ENCODE assay signal across 13 mouse cellular contexts in the genomic region with DNA sequence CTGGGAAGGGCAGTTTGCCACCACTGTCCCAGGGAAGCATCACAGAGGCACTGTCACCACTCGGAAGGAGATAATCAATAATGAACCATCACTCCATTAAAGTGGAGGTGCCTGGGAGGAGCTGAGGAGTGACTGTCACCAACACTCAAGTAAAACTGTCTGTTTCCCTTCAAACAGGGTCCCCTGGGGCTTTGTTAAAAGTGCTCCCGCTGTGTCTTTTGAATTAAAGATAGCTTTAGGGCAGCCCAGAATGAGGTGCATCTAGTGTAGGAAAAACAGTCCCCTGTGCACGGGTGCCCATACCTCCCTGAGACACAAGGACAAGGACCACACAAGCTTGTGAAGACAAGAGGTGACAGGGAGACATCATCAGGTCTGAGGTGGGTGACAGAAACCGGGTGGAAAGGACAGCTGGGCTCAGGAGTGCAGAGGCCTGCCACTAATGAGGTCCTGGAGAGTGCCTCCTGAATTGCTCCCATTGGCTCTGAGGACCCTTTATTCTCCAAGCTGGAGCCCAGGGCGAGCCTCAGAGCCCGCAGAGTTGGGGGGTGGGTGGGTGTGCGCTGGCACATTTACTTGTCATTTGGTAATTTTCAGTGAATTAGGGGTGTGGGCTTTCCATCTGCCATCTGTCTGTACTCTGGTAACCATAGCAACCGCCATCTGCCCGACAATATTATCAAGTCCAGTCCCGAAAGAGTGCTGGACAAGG. TPM values are rescaled to one million over a fixed set of nuclear protein-coding genes. Genes with fewer than 3 reads are reported as not detected.
DNase-seq lines count a peak whose midpoint lies in the region; ATAC-seq and TF ChIP-seq lines count a peak whose summit lies in the region.
"Had no signal": no experiment of that assay in that cellular context is flagged by ENCODE, and none has a peak within 500 bp of the region (broad histone marks: within the 10 kb centered on the region; RNA-seq: fewer than 3 reads in every experiment).

No protein-coding gene starts in this region.

- peak overlapping the region; percentile 93 for H3K4me2 ChIP-seq in heart, embryonic 12.5 days
- H3K4me2 ChIP-seq in forebrain, embryonic 12.5 days: peak overlapping the region; percentile 74
- peak overlapping the region; percentile 62 for H3K4me2 ChIP-seq in neural tube, embryonic 13.5 days
- H3K4me2 ChIP-seq in lung, postnatal 0 days (replicated peaks; ENCODE audit: low read depth, low read length): no peak overlapping the region
- H3K4me2 ChIP-seq: limb, embryonic 12.5 days; lung, embryonic 15.5 days had no signal

- H3K4me3 ChIP-seq in heart, embryonic 12.5 days: no peak overlapping the region
- H3K4me3 ChIP-seq in forebrain, embryonic 12.5 days (replicated peaks): peak overlapping the region; percentile 76
- no peak overlapping the region for H3K4me3 ChIP-seq in limb, embryonic 10.5 days
- peak overlapping the region; percentile 67 for H3K4me3 ChIP-seq in neural tube, embryonic 13.5 days
- H3K4me3 ChIP-seq in lung, postnatal 0 days (ENCODE audit: low read depth, low read length): no peak overlapping the region
- H3K4me3 ChIP-seq: limb, embryonic 12.5 days; lung, embryonic 15.5 days had no signal

- no peak for ATAC-seq in heart, embryonic 12.5 days (ENCODE audit: insufficient number of reproducible peaks, low FRiP score)
- ATAC-seq in forebrain, embryonic 12.5 days (ENCODE audit: low FRiP score): peak; percentile 64
- 0 out of 2 replicates have a peak, but pooled peaks have one; percentile 30 for ATAC-seq in neural tube, embryonic 13.5 days (ENCODE audit: low read depth)
- ATAC-seq in lung, postnatal 0 days: no peak

- DNase-seq in heart, postnatal 25 days (ENCODE audit: low spot score): no peak
- peak; percentile 58 for DNase-seq in limb, embryonic 10.5 days (ENCODE audit: low spot score)
- no peak for DNase-seq in left cerebral cortex, postnatal 14 days (ENCODE audit: low spot score in 2 of 2)
- no peak for DNase-seq in lung, postnatal 0 days (ENCODE audit: low spot score)
- DNase-seq in frontal cortex, postnatal 10 days (ENCODE audit: low spot score in 2 of 2): no peak
- DNase-seq: adrenal gland, adult 8-10 months; kidney, postnatal 25 days had no signal

- H3K4me1 ChIP-seq in heart, embryonic 12.5 days (replicated peaks): peaks cover 65% of the 10 kb centered on the region
- peaks cover 83% of the 10 kb centered on the region for H3K4me1 ChIP-seq in forebrain, embryonic 12.5 days
- peaks cover 68% of the 10 kb centered on the region for H3K4me1 ChIP-seq in limb, embryonic 10.5 days
- H3K4me1 ChIP-seq in neural tube, embryonic 13.5 days (replicated peaks): peaks cover 93% of the 10 kb centered on the region
- H3K4me1 ChIP-seq in lung, postnatal 0 days (ENCODE audit: insufficient read depth, low read depth, low read length): no peaks in the 10 kb centered on the region

- intact Hi-C loops in heart, postnatal 25 days (cut with DNase I): no loop called here
- intact Hi-C loops in left cerebral cortex, postnatal 14 days (cut with DNase I): no loop called here

- no peak for TF ChIP-seq CTCF in lung, postnatal 0 days (IDR thresholded peaks at IDR 0.05)

- no peak overlapping the region for H3K9ac ChIP-seq in heart, embryonic 12.5 days
- peak overlapping the region; percentile 96 for H3K9ac ChIP-seq in forebrain, embryonic 12.5 days
- H3K9ac ChIP-seq in neural tube, embryonic 13.5 days: peak overlapping the region; percentile 91
- no peak overlapping the region for H3K9ac ChIP-seq in lung, postnatal 0 days (replicated peaks; ENCODE audit: low read depth)
- H3K9ac ChIP-seq: limb, embryonic 12.5 days; lung, embryonic 15.5 days had no signal

- H3K27me3 ChIP-seq in heart, embryonic 12.5 days (replicated peaks): peaks cover 68% of the 10 kb centered on the region
- peaks cover 43% of the 10 kb centered on the region for H3K27me3 ChIP-seq in forebrain, embryonic 12.5 days
- H3K27me3 ChIP-seq in limb, embryonic 10.5 days (ENCODE audit: low read depth, poor library complexity, severe bottlenecking): peaks cover 83% of the 10 kb centered on the region
- peaks cover 43% of the 10 kb centered on the region for H3K27me3 ChIP-seq in neural tube, embryonic 13.5 days
- peaks cover 50% of the 10 kb centered on the region for H3K27me3 ChIP-seq in lung, postnatal 0 days (replicated peaks; ENCODE audit: insufficient read depth, low read length)

- H3K27ac ChIP-seq in heart, embryonic 12.5 days (ENCODE audit: poor library complexity, severe bottlenecking): peak overlapping the region; percentile 30; the same call in 1 of the 2 replicates
- H3K27ac ChIP-seq in forebrain, embryonic 12.5 days: peak overlapping the region; percentile 98
- H3K27ac ChIP-seq in limb, embryonic 10.5 days: no peak overlapping the region
- peak overlapping the region; percentile 97 for H3K27ac ChIP-seq in neural tube, embryonic 13.5 days (replicated peaks)
- H3K27ac ChIP-seq in lung, postnatal 0 days (ENCODE audit: low read length): no peak overlapping the region
- H3K27ac ChIP-seq: limb, embryonic 12.5 days; lung, embryonic 15.5 days; stomach, postnatal 0 days had no signal

- H3K9me3 ChIP-seq in heart, embryonic 12.5 days (replicated peaks): no peaks in the 10 kb centered on the region
- H3K9me3 ChIP-seq in forebrain, embryonic 12.5 days: no peaks in the 10 kb centered on the region
- no peaks in the 10 kb centered on the region for H3K9me3 ChIP-seq in limb, embryonic 10.5 days (replicated peaks)
- H3K9me3 ChIP-seq in neural tube, embryonic 13.5 days: no peaks in the 10 kb centered on the region
- H3K9me3 ChIP-seq in lung, postnatal 0 days (ENCODE audit: low read length): no peaks in the 10 kb centered on the region
- H3K9me3 ChIP-seq: limb, embryonic 12.5 days; lung, embryonic 15.5 days had no signal

- 5% methylated on average over 10 of the region's 10 CpGs for WGBS in heart, embryonic 12.5 days
- 4% methylated on average over 10 of the region's 10 CpGs for WGBS in forebrain, embryonic 12.5 days
- WGBS in limb, embryonic 10.5 days: 4% methylated on average over 10 of the region's 10 CpGs
- 4% methylated on average over 10 of the region's 10 CpGs for WGBS in neural tube, embryonic 13.5 days
- 17% methylated on average over 10 of the region's 10 CpGs for WGBS in lung, postnatal 0 days

- TF ChIP-seq EP300 in lung, postnatal 0 days (IDR thresholded peaks at IDR 0.05): no peak

- no peaks in the 10 kb centered on the region for H3K36me3 ChIP-seq in heart, embryonic 12.5 days
- peaks cover 18% of the 10 kb centered on the region for H3K36me3 ChIP-seq in forebrain, embryonic 12.5 days (replicated peaks)
- no peaks in the 10 kb centered on the region for H3K36me3 ChIP-seq in limb, embryonic 10.5 days
- H3K36me3 ChIP-seq in neural tube, embryonic 13.5 days: 0 out of 2 replicates have a peak, but pooled peaks cover 5% of the 10 kb centered on the region
- no peaks in the 10 kb centered on the region for H3K36me3 ChIP-seq in lung, postnatal 0 days (ENCODE audit: insufficient read depth, low read length)
- H3K36me3 ChIP-seq: limb, embryonic 12.5 days; lung, embryonic 15.5 days had no signal

RNA-seq across cellular contexts. Expression of gene Igfbpl1, which starts 2.5 kb away (rescaled TPM):
- polyA plus RNA-seq in heart, embryonic 12.5 days (2016; fragmentation: Nextera tagmentation; extraction: Ambion mirVana): 6.1 and 7.0 TPM in 2 replicates
- total RNA-seq in heart, postnatal 25 days (2021): 1 to 10 TPM in 1 of 2 experiments, under 1 TPM in 1; 0.83 to 1.6 TPM
- 55.9 and 74.5 TPM in 2 replicates for polyA plus RNA-seq in forebrain, embryonic 12.5 days (2016; fragmentation: Nextera tagmentation; extraction: Ambion mirVana)
- 0.28 and 0.48 TPM in 2 replicates for polyA plus RNA-seq in limb, embryonic 10.5 days (2016; fragmentation: Nextera tagmentation; extraction: Ambion mirVana)
- 62.8 and 63.8 TPM in 2 replicates for polyA plus RNA-seq in neural tube, embryonic 13.5 days (2015; fragmentation: Nextera tagmentation; extraction: Ambion mirVana)
- total RNA-seq in left cerebral cortex, postnatal 14 days (2021): 1 to 10 TPM in 1 of 2 experiments, under 1 TPM in 1; 0.92 to 3.3 TPM
- not detected in 2 replicates for polyA plus RNA-seq in lung, postnatal 0 days (2015; fragmentation: Nextera tagmentation; extraction: Ambion mirVana)

RNA-seq across cellular contexts. Expression of gene Stra6l, which starts 24.3 kb away (rescaled TPM):
- polyA plus RNA-seq in heart, embryonic 12.5 days (2016; fragmentation: Nextera tagmentation; extraction: Ambion mirVana): 0.15 TPM in 2 replicates
- total RNA-seq in heart, postnatal 25 days (2021): not detected
- 0.65 and 1.2 TPM in 2 replicates for polyA plus RNA-seq in forebrain, embryonic 12.5 days (2016; fragmentation: Nextera tagmentation; extraction: Ambion mirVana)
- 0.83 and 1.7 TPM in 2 replicates for polyA plus RNA-seq in limb, embryonic 10.5 days (2016; fragmentation: Nextera tagmentation; extraction: Ambion mirVana)
- 4.5 and 4.7 TPM in 2 replicates for polyA plus RNA-seq in neural tube, embryonic 13.5 days (2015; fragmentation: Nextera tagmentation; extraction: Ambion mirVana)
- total RNA-seq in left cerebral cortex, postnatal 14 days (2021): not detected
- 0.05 TPM in 1 of 2 replicates, not detected in the other for polyA plus RNA-seq in lung, postnatal 0 days (2015; fragmentation: Nextera tagmentation; extraction: Ambion mirVana)
- polyA plus RNA-seq: lung, embryonic 15.5 days had no signal

RNA-seq across cellular contexts. Expression of gene Aldh1b1, which starts 25.4 kb away (rescaled TPM):
- polyA plus RNA-seq in heart, embryonic 12.5 days (2016; fragmentation: Nextera tagmentation; extraction: Ambion mirVana): 104 and 107 TPM in 2 replicates
- total RNA-seq in heart, postnatal 25 days (2021): 10 to 100 TPM; 16.0 to 17.5 TPM
- 9.7 and 11.3 TPM in 2 replicates for polyA plus RNA-seq in forebrain, embryonic 12.5 days (2016; fragmentation: Nextera tagmentation; extraction: Ambion mirVana)
- 2.5 and 2.9 TPM in 2 replicates for polyA plus RNA-seq in limb, embryonic 10.5 days (2016; fragmentation: Nextera tagmentation; extraction: Ambion mirVana)
- 14.8 and 16.5 TPM in 2 replicates for polyA plus RNA-seq in neural tube, embryonic 13.5 days (2015; fragmentation: Nextera tagmentation; extraction: Ambion mirVana)
- total RNA-seq in left cerebral cortex, postnatal 14 days (2021): 10 to 100 TPM in 1 of 2 experiments, 1 to 10 TPM in 1; 9.6 to 10.5 TPM
- polyA plus RNA-seq in lung, postnatal 0 days (2015; fragmentation: Nextera tagmentation; extraction: Ambion mirVana): 3.7 and 5.5 TPM in 2 replicates

Comparison
In these comparisons a context has a peak if more than half of its experiments do, and no peak if none do; other contexts are left out.
1. ATAC-seq: peak in forebrain, embryonic 12.5 days (single experiment) and neural tube, embryonic 13.5 days (single experiment); none in heart, embryonic 12.5 days (single experiment) and lung, postnatal 0 days (single experiment).
2. H3K27ac ChIP-seq: peak in heart, embryonic 12.5 days (single experiment), forebrain, embryonic 12.5 days (single experiment) and neural tube, embryonic 13.5 days (single experiment); none in limb, embryonic 10.5 days (single experiment) and lung, postnatal 0 days (single experiment).
3. H3K4me3 ChIP-seq: peak in forebrain, embryonic 12.5 days (single experiment) and neural tube, embryonic 13.5 days (single experiment); none in heart, embryonic 12.5 days (single experiment), limb, embryonic 10.5 days (single experiment) and lung, postnatal 0 days (single experiment).
4. H3K9ac ChIP-seq: peak in forebrain, embryonic 12.5 days (single experiment) and neural tube, embryonic 13.5 days (single experiment); none in heart, embryonic 12.5 days (single experiment) and lung, postnatal 0 days (single experiment).